Mouse (Mus musculus) brain, adult 10 weeks (tissue): ENCODE data around the gene Sinhcaf. TPM values are rescaled to one million over a fixed set of nuclear protein-coding genes. Genes with fewer than 3 reads are reported as not detected.

ENCODE experiments used
- polyA plus RNA-seq: library from polyadenylated mRNA; stranded (reverse); fragments of 350-450 nt; fragmentation: Illumina TruSeq; extraction: RNeasy Lipid Tissue Mini Kit (QIAGEN cat#74804); gene quantifications from one replicate; pipeline ENCODE4 v1.2.3, GENCODE M21; 2015; ENCODE audit warnings: low read depth, low replicate concordance

Sinhcaf gene
- polyA plus RNA-seq = 4.6 TPM

GRCm38 (mm10) chr6:148946409-148946742, at the start of gene Sinhcaf:
Gene Sinhcaf, minus strand, starts transcription at chr6:148946467.

GRCm38 (mm10) chr6:148895773-148896506, 50.3 kb downstream of the Sinhcaf start, which contains the start of gene Caprin2:
Gene Caprin2, minus strand, starts transcription at chr6:148896237.

Other genes starting within 250 kb of the Sinhcaf start
- 25.9 TPM for gene Ipo8, start 115.0 kb downstream of the Sinhcaf start, polyA plus RNA-seq
- 9.7 TPM for gene Caprin2, start 50.2 kb downstream of the Sinhcaf start, polyA plus RNA-seq
- gene Dennd5b, start 155.2 kb upstream of the Sinhcaf start, polyA plus RNA-seq = 23.6 TPM
- not detected for gene Gm10203, start 183.7 kb upstream of the Sinhcaf start, polyA plus RNA-seq
- gene Etfbkmt, start 193.4 kb upstream of the Sinhcaf start, polyA plus RNA-seq = 5.7 TPM
- 30.8 TPM for gene Amn1, start 242.2 kb upstream of the Sinhcaf start, polyA plus RNA-seq